Mouse (Mus musculus) embryonic facial prominence, embryonic 11.5 days (tissue): ENCODE results near the gene Rasgef1b. TPM values are rescaled to one million over a fixed set of nuclear protein-coding genes. Genes with fewer than 3 reads are reported as not detected.

Experiments
- ATAC-seq: fragments of 200-750 bp; cut with Nextera tagmentation; replicated peaks from 2 replicates; pipeline ENCODE4 v1.8.0; 2017; ENCODE audit warnings: low read depth; ENCODE audit not compliant: insufficient number of reproducible peaks, low FRiP score, low TSS enrichment
- DNase-seq: peaks from one replicate; pipeline ENCODE4 v3.0.0-alpha.2; 2015; ENCODE audit warnings: low spot score
- H3K27ac ChIP-seq: fragments of 300-500 bp; sonication (generic); replicated peaks from 2 replicates; pipeline ENCODE4 v1.5.1; 2014; ENCODE audit warnings: mild to moderate bottlenecking, low read depth, low read length, control low read depth
- H3K27me3 ChIP-seq: fragments of 300-500 bp; sonication (generic); 2 replicates; pipeline ENCODE4 v1.6.1; 2014; ENCODE audit warnings: mild to moderate bottlenecking, low read length, moderate library complexity, mixed read lengths; ENCODE audit not compliant: control insufficient read depth, insufficient read depth
- H3K36me3 ChIP-seq: fragments of 300-500 bp; sonication (generic); replicated peaks from 2 replicates; pipeline ENCODE4 v1.6.1; 2014; ENCODE audit warnings: low read depth, mild to moderate bottlenecking, low read length, moderate library complexity, mixed read lengths; ENCODE audit not compliant: control insufficient read depth, insufficient read depth
- H3K4me1 ChIP-seq: fragments of 300-500 bp; sonication (generic); 2 replicates; pipeline ENCODE4 v1.6.1; 2014; ENCODE audit warnings: low read length, mixed read lengths; ENCODE audit not compliant: control insufficient read depth, insufficient read depth
- H3K4me2 ChIP-seq: fragments of 300-500 bp; sonication (generic); 2 replicates; pipeline ENCODE4 v1.6.1; 2014; ENCODE audit warnings: low read depth, mild to moderate bottlenecking, control low read depth, low read length, moderate library complexity
- H3K4me3 ChIP-seq: fragments of 300-500 bp; sonication (generic); 2 replicates; pipeline ENCODE4 v1.5.1; 2014; ENCODE audit warnings: low read depth, low read length, control low read depth
- H3K9ac ChIP-seq: fragments of 300-500 bp; sonication (generic); replicated peaks from 2 replicates; pipeline ENCODE4 v1.6.1; 2014; ENCODE audit warnings: mild to moderate bottlenecking, control low read depth, low read length
- H3K9me3 ChIP-seq: fragments of 300-500 bp; sonication (generic); replicated peaks from 2 replicates; pipeline ENCODE4 v1.6.1; 2016; ENCODE audit warnings: mild to moderate bottlenecking, low read length, inconsistent platforms, mixed read lengths; ENCODE audit not compliant: control insufficient read depth
- WGBS: fragments of 180-500 bp; shearing (Covaris S2); extraction: QIAGEN DNeasy Blood & Tissue Kit; methylation state at CpG from one replicate; pipeline ENCODE4 v1.1.7; 2014; 5-methylcytosine and 5-hydroxymethylcytosine counted together
- polyA plus RNA-seq: library from polyadenylated mRNA; unstranded; fragments of >200 nt; fragmentation: Nextera tagmentation; extraction: Ambion mirVana; gene quantifications from 2 replicates; pipeline ENCODE4 v1.2.1, GENCODE M21; 2014

Gene Rasgef1b
- polyA plus RNA-seq, 1 experiment from 2014 or later, result 14.2 TPM

DNA sequence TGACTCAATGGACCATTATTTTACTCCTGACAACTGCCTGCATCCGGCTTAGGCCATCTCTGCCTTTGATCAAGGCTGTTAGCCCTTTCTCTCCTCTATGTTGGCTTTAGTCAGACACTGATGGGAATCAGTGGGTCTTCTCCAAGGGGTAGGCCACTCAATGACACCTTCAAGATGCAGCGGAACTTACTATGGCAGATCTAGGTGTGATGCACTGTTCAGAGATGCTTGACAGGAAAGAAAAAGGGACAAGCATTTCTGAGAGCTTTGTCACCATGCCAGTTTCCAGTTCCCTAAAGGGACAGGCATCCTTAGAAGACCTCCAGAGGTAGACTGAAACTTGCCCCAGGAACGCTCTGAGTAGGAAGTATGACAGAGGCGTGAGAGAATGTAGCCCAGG lies 306.0 kb downstream of the Rasgef1b start:
- Histone ChIP-seq H3K36me3 (no peaks in the 10 kb centered on the region), H3K4me3 (no peak overlapping the region), H3K9ac (no peak overlapping the region), H3K4me1 (no peaks in the 10 kb centered on the region), H3K27ac (no peak overlapping the region), H3K4me2 (no peak overlapping the region), H3K27me3 (no peaks in the 10 kb centered on the region), H3K9me3 (no peaks in the 10 kb centered on the region)
- DNase-seq (no peak), ATAC-seq (no peak)
- WGBS, result 91% methylated on average over 4 of the region's 4 CpGs

DNA sequence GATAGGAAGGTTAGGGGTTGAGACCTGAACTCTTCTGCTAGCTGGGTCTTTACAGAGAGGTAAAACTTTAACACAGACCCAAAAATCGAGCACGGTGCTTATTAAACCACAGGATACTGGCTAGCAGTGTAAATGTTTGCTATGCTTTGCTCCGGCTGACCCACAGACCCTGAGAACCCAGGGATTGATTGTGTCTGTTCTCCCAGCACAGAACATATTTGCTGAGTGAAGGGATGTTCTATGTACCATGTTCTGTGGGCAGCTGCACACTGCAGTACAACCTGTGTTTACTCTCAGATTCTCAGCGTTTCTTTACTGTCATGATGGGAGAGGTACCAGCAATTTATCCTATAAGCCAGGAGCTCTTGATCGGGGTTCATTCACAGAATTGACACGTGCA lies 306.8 kb downstream of the Rasgef1b start:
- DNase-seq (no peak), ATAC-seq (no peak)
- no peaks in the 10 kb centered on the region for H3K27me3 ChIP-seq
- no peaks in the 10 kb centered on the region for H3K4me1 ChIP-seq
- no peaks in the 10 kb centered on the region for H3K36me3 ChIP-seq
- WGBS, result 87% methylated on average over 6 of the region's 6 CpGs
- H3K4me3 ChIP-seq, result no peak overlapping the region
- no peaks in the 10 kb centered on the region for H3K9me3 ChIP-seq
- no peak overlapping the region for H3K27ac ChIP-seq
- no peak overlapping the region for H3K4me2 ChIP-seq
- H3K9ac ChIP-seq, result no peak overlapping the region

DNA sequence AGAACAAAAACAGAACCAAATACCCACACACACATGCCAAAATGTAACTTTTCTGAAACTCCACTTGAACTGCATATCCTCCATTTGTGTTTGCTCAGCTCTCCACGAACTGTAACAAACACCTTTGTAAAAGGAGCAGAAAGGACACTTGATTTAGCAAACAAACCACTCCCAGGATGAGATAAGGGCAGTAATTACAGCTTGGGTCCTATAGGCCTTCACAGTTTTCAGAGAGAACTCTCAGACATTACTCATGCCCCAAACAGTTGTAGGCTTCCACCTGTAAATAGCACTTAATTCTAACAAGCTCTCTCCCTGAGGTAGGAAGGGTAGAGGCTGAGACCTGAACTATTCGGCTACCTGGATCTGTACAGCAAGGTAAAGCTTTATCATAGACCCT lies 309.0 kb downstream of the Rasgef1b start:
- DNase-seq, result no peak
- no peaks in the 10 kb centered on the region for H3K27me3 ChIP-seq
- H3K4me3 ChIP-seq, result no peak overlapping the region
- no peak overlapping the region for H3K9ac ChIP-seq
- WGBS, result 75% methylated on average over 2 of the region's 2 CpGs
- H3K4me1 ChIP-seq, result no peaks in the 10 kb centered on the region
- H3K36me3 ChIP-seq, result no peaks in the 10 kb centered on the region
- no peaks in the 10 kb centered on the region for H3K9me3 ChIP-seq
- H3K27ac ChIP-seq, result no peak overlapping the region
- no peak overlapping the region for H3K4me2 ChIP-seq
- no peak for ATAC-seq

DNA sequence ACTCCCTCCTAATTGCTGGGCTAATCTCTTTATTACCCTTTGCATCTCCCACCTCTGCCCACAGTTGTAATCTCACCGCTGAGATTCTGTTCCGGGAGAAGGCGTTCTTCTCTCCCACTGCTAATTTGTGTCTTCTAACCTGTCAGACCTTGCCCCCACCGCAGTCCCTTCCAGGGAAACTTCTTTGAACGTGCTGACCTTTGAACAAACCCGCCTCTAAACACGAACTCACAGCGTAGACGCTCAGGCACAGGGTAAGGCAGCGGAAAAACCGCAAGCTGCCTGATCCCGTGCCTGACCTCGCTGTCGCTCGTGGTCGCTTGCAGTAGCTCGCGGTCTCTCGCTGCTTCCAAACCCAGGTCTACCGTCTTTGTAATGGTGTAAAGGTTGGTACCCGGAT lies 312.0 kb downstream of the Rasgef1b start:
- Histone ChIP-seq H3K4me1 (no peaks in the 10 kb centered on the region), H3K9me3 (no peaks in the 10 kb centered on the region), H3K4me2 (no peak overlapping the region), H3K9ac (no peak overlapping the region), H3K27ac (no peak overlapping the region), H3K36me3 (no peaks in the 10 kb centered on the region), H3K27me3 (no peaks in the 10 kb centered on the region), H3K4me3 (no peak overlapping the region)
- 89% methylated on average over 21 of the region's 21 CpGs for WGBS
- ATAC-seq (no peak), DNase-seq (no peak)

DNA sequence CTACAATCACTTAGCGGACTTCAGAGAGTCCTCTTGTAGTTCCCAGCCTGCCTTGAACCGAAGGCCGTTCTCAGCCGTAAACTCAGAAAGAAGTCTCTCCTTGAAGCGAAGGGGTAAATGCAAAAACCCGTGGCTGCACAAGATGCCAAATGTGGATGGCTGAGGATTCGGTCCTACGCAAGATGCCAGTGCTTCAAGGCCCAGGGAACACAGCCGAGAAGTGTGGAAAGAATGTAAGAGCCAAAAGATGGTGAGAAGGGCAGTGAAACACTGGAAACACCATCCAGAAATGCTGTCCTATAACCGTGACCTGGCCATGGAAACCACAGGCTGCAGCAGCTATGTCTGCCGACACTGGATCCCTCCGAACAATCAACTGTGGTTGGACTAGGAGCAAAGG lies 313.2 kb downstream of the Rasgef1b start:
- Histone ChIP-seq H3K4me2 (no peak overlapping the region), H3K27me3 (no peaks in the 10 kb centered on the region), H3K9me3 (no peaks in the 10 kb centered on the region), H3K4me1 (no peaks in the 10 kb centered on the region), H3K27ac (no peak overlapping the region), H3K9ac (no peak overlapping the region), H3K36me3 (no peaks in the 10 kb centered on the region), H3K4me3 (no peak overlapping the region)
- ATAC-seq (no peak), DNase-seq (no peak)
- 88% methylated on average over 12 of the region's 12 CpGs for WGBS

DNA sequence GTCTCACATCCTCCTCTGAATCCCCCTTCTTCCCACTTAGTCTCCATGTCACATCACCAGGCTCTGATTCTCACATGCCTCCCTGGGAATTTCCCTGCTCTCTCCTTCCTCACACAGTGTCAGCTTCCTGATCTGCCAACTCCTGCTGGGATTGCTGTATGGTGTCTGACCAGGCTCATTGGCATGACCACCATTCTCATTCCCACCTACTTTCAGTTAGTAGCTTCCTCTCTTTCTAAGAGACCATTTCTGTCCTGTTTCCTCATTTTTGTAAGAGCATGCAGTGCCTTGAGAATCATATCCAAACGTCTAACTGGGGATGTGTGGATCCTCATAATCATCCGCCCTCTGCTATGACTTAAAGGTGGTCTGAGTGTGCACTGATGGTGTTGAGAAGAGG lies 313.8 kb downstream of the Rasgef1b start:
- Histone ChIP-seq H3K4me1 (no peaks in the 10 kb centered on the region), H3K27me3 (no peaks in the 10 kb centered on the region), H3K36me3 (no peaks in the 10 kb centered on the region), H3K4me3 (no peak overlapping the region), H3K27ac (no peak overlapping the region), H3K9ac (no peak overlapping the region), H3K9me3 (no peaks in the 10 kb centered on the region), H3K4me2 (no peak overlapping the region)
- DNase-seq (no peak), ATAC-seq (no peak)
- WGBS, result 90% methylated on average over 2 of the region's 2 CpGs

DNA sequence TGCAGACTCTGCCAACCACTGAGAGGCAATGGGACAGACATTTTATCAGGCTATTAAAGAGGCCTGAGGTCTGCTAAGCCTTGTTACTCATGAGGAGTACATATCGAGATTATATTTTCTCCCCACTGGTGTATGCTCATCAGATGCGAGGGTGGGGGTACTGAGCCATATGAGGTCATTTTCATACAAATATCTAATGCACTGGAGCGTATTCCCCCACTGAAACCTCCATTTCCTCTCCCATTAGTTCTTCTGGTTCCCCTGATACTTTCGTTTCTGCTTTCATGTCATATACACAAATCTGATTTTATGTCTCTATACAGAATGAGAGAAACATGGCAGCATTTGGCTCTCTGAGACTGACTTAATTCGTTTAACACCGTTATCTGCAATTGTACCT lies 314.6 kb downstream of the Rasgef1b start:
- Histone ChIP-seq H3K27ac (no peak overlapping the region), H3K4me3 (no peak overlapping the region), H3K9me3 (no peaks in the 10 kb centered on the region), H3K27me3 (no peaks in the 10 kb centered on the region), H3K4me1 (no peaks in the 10 kb centered on the region), H3K36me3 (no peaks in the 10 kb centered on the region), H3K9ac (no peak overlapping the region), H3K4me2 (no peak overlapping the region)
- ATAC-seq (no peak), DNase-seq (no peak)
- 89% methylated on average over 6 of the region's 6 CpGs for WGBS

DNA sequence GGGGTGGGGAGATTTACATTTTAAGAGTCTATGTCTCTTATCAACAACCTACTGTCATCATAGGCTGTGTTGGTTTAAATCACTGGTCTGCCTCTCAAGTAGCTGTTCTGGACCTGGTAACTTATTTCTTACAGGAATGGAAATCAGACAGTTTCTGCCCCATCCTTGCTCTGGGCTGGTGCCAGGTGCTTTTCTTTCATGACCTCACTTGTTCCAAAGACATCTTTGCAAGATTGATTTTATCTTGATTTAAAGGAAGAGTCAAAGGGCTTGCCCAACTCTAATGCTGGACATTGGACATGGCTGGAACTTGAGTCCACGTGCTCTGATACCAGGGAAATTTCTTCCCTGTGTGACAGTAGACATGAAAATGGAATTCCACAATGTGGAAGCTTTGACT lies 315.0 kb downstream of the Rasgef1b start:
- H3K9me3 ChIP-seq, result no peaks in the 10 kb centered on the region
- ATAC-seq (no peak), DNase-seq (no peak)
- no peak overlapping the region for H3K9ac ChIP-seq
- no peak overlapping the region for H3K27ac ChIP-seq
- no peaks in the 10 kb centered on the region for H3K27me3 ChIP-seq
- H3K4me1 ChIP-seq, result no peaks in the 10 kb centered on the region
- H3K36me3 ChIP-seq, result no peaks in the 10 kb centered on the region
- no peak overlapping the region for H3K4me2 ChIP-seq
- 88% methylated on average over 1 of the region's 1 CpGs for WGBS
- no peak overlapping the region for H3K4me3 ChIP-seq

DNA sequence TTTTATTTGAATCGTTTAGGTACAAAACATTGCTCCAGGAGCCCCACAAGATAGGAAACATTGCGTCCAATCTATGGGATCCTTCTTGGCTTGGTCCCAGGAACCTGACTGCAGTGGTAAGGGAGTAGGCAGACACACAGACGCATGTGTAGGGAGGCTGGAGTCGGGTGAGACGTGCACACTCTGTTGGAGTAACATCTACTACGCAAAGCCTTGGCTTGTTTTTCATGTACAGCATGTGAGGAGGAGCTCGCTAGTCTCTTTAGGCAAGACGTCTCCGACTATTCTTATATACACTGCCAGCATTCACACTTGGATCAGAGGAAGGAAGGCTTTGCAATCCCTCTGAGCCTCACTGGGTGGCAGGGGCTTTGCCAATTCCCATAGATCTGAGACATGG lies 315.5 kb downstream of the Rasgef1b start:
- Histone ChIP-seq H3K9me3 (no peaks in the 10 kb centered on the region), H3K9ac (no peak overlapping the region), H3K27me3 (no peaks in the 10 kb centered on the region), H3K4me2 (no peak overlapping the region), H3K36me3 (no peaks in the 10 kb centered on the region), H3K4me3 (no peak overlapping the region), H3K27ac (no peak overlapping the region), H3K4me1 (no peaks in the 10 kb centered on the region)
- ATAC-seq (no peak), DNase-seq (no peak)
- WGBS, result 94% methylated on average over 9 of the region's 9 CpGs
